Mouse (Mus musculus) thymus, postnatal 10 days (tissue): ENCODE results near the gene Prmt1.

Experiments used
- DNase-seq, 2 experiments: peaks; one replicate each; pipeline ENCODE4 v3.0.0; 2021; ENCODE audit warnings: low spot score in 2 of 2

Prmt1 gene

GRCm38 (mm10) chr7:44952611-44953306 is 33.6 kb downstream of the Prmt1 start:
- DNase-seq: no peak

GRCm38 (mm10) chr7:44951960-44952359 is 34.4 kb downstream of the Prmt1 start:
- no peak for DNase-seq

- no peak for DNase-seq
Measured at GRCm38 (mm10) chr7:44949922-44950321, 36.4 kb downstream of the Prmt1 start.

GRCm38 (mm10) chr7:44942904-44943303 is 43.5 kb downstream of the Prmt1 start, which contains the start of gene Tsks:
Gene Tsks (plus strand): TSS chr7:44943204.
- DNase-seq: no peak

- DNase-seq: no peak
Measured at GRCm38 (mm10) chr7:44938680-44939079, 47.7 kb downstream of the Prmt1 start.

GRCm38 (mm10) chr7:44929204-44930151 is 56.9 kb downstream of the Prmt1 start, which contains the start of gene Ap2a1:
Gene Ap2a1 (minus strand): TSS chr7:44929496.
- peak; percentile 99 to 100 for DNase-seq

GRCm38 (mm10) chr7:44928570-44928969 is 57.8 kb downstream of the Prmt1 start:
- no peak for DNase-seq
